Mouse (Mus musculus): ENCODE measurements at regions not wholly inside any gene's neighbourhood (a gene's known extent, or its start where the extent isn't known, plus 50 kb on each side); places are given as distances from the start of the nearest gene placed in this dataset.

DNA sequence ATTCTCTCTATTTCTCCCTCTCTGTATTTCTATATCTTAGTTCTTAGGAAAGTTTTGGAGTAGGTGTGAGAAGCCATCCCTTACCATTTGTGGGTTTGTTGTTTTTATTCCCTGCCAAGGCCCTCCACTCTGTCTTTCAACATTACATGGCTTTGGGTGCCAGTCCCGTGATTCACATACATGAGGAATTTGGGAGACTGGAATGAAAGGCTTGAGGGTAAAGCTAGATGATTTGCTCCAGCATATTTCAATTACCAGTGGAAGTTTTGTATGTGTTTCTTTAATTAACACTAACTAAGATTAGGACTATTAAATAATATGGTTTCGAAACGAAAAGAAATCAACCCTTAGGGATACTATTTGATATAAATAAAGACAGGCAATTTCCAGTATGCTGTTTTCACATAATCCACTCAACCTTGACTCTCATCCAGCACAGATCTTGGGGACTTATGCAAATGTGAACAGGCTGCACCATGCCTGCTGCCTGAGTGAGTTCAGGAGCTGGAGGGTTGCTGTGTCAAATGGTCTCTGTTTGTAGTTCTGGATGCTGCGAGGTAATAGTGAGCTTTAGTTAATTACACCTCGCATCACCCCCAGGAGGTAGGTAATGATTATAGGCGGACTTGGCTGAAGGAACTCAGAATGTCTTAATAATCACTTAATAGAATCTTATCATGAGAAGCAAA lies 62.6 kb upstream of the Ssx2ip start:
- Histone ChIP-seq H3K4me1 (ENCODE audit: control insufficient read depth in 1 of 2, insufficient read depth in 2 of 2) (peaks cover 0 to 6% of the 10 kb centered on the region in 2 experiments; a peak in 3 of 4 replicates), H3K4me3 (replicated peaks in 1 of 3; ENCODE audit: low read depth in 2 of 3, low read length in 2 of 3, poor library complexity in 1 of 3) (no peak overlapping the region), H3K9ac (ENCODE audit: insufficient read depth, low read depth) (no peak overlapping the region), H3K27me3 (replicated peaks) (peaks cover 6% of the 10 kb centered on the region), H3K4me2 (ENCODE audit: insufficient read depth, low read depth, poor library complexity, severe bottlenecking) (no peak overlapping the region), H3K9me3 (replicated peaks; ENCODE audit: low read length) (peaks cover 3% of the 10 kb centered on the region), H3K27ac (ENCODE audit: insufficient read depth, low read depth) (no peak overlapping the region), H3K79me2 (replicated peaks; ENCODE audit: control insufficient read depth, extremely low read depth, insufficient read depth, poor library complexity, severe bottlenecking) (no peaks in the 10 kb centered on the region), H3K36me3 (replicated peaks in 1 of 2; ENCODE audit: control insufficient read depth in 1 of 2, insufficient read depth in 1 of 2, low read length in 1 of 2) (no peaks in the 10 kb centered on the region)
- in situ Hi-C loops (cut with MboI; ENCODE audit: low pct_ligation_motif_present, low pct_unique_long_range_greater_than_20kb, low sequenced_read_pairs), result loop anchor here (10.0 kb wide), 3 partner anchors 153 to 603 kb away; partner anchors contain the start of genes Gng5 and Spata1
- DNase-seq (ENCODE audit: extremely low read depth), result no peak
- dilution Hi-C loops (cut with MboI; ENCODE audit: extremely low pct_ligation_motif_present, extremely low pct_unique_long_range_greater_than_20kb, low sequenced_read_pairs), result no loop called here
- TF ChIP-seq ZKSCAN1 (IDR thresholded peaks at IDR 0.05; ENCODE audit: borderline replicate concordance, low read depth, low read length) (no peak), MEF2A (IDR thresholded peaks at IDR 0.05; ENCODE audit: borderline replicate concordance, low read depth, low read length) (no peak), JUND (conservative IDR thresholded peaks at IDR 0.05; ENCODE audit: low read depth, low read length) (no peak), SMC3 (IDR thresholded peaks at IDR 0.05; ENCODE audit: low read depth, low read length) (no peak), SIN3A (IDR thresholded peaks at IDR 0.05; ENCODE audit: low read length) (no peak), CTCF (conservative IDR thresholded peaks at IDR 0.05 in 1 of 2, IDR thresholded peaks at IDR 0.05 in 1 of 2; ENCODE audit: low read depth in 2 of 2, low read length in 2 of 2) (no peak), ZNF384 (IDR thresholded peaks at IDR 0.05; ENCODE audit: low read depth, low read length) (no peak), GABPA (IDR thresholded peaks at IDR 0.05; ENCODE audit: insufficient replicate concordance, low read depth, low read length) (no peak), ZC3H11A (IDR thresholded peaks at IDR 0.05; ENCODE audit: low read depth, low read length) (no peak), CHD2 (IDR thresholded peaks at IDR 0.05; ENCODE audit: low read length) (no peak), MAZ (IDR thresholded peaks at IDR 0.05; ENCODE audit: low read depth, low read length) (no peak), KAT2A (IDR thresholded peaks at IDR 0.05; ENCODE audit: insufficient replicate concordance, low read length) (no peak), USF1 (IDR thresholded peaks at IDR 0.05; ENCODE audit: low read depth, low read length) (no peak), RAD21 (IDR thresholded peaks at IDR 0.05; ENCODE audit: low read depth, low read length) (no peak), BHLHE40 (IDR thresholded peaks at IDR 0.05; ENCODE audit: low read depth, low read length) (no peak), ZMIZ1 (IDR thresholded peaks at IDR 0.05; ENCODE audit: low read depth, low read length) (no peak), RCOR1 (conservative IDR thresholded peaks at IDR 0.05; ENCODE audit: low read depth, low read length) (no peak), EP300 (IDR thresholded peaks at IDR 0.05; ENCODE audit: low read length) (no peak), NELFE (IDR thresholded peaks at IDR 0.05; ENCODE audit: low read depth, low read length) (no peak), UBTF (IDR thresholded peaks at IDR 0.05; ENCODE audit: low read depth, low read length) (no peak)

DNA sequence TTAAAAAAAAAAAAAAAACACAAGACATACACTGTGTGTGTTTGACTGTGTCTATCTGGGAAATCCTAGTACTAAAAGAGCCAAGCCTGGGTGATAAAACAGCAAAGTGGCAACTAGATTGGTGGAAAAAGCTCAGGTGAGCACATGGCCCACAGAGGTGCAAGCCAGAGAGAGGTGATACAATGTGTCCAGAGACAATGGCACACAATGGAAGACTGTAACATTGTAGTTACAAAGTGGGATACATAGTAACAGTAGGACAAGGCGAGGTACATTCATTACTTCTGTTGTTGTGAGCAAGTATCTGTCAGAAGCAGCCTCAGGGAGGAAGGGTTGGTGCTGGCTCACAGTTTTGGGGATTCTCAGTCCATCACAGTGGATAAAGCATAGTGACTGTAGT lies 61.7 kb upstream of the Ssx2ip start:
- TF ChIP-seq ZKSCAN1 (IDR thresholded peaks at IDR 0.05; ENCODE audit: borderline replicate concordance, low read depth, low read length) (no peak), ETS1 (conservative IDR thresholded peaks at IDR 0.05; ENCODE audit: low read depth, low read length) (no peak), MXI1 (IDR thresholded peaks at IDR 0.05; ENCODE audit: low read depth, low read length) (no peak), MEF2A (IDR thresholded peaks at IDR 0.05; ENCODE audit: borderline replicate concordance, low read depth, low read length) (no peak), TBP (conservative IDR thresholded peaks at IDR 0.05; ENCODE audit: low read depth, low read length) (no peak)
- dilution Hi-C loops (cut with MboI; ENCODE audit: extremely low pct_ligation_motif_present, extremely low pct_unique_long_range_greater_than_20kb, low sequenced_read_pairs), result no loop called here

More for the DNA sequence above, 61.7 kb upstream of the Ssx2ip start:
- no peak for DNase-seq (ENCODE audit: extremely low read depth)
- Histone ChIP-seq H3K4me3 (replicated peaks in 1 of 3; ENCODE audit: low read depth in 2 of 3, low read length in 2 of 3, poor library complexity in 1 of 3) (no peak overlapping the region), H3K79me2 (replicated peaks; ENCODE audit: control insufficient read depth, extremely low read depth, insufficient read depth, poor library complexity, severe bottlenecking) (no peaks in the 10 kb centered on the region), H3K4me1 (ENCODE audit: control insufficient read depth in 1 of 2, insufficient read depth in 2 of 2) (peaks cover 0 to 6% of the 10 kb centered on the region in 2 experiments; a peak in 3 of 4 replicates), H3K36me3 (replicated peaks in 1 of 2; ENCODE audit: control insufficient read depth in 1 of 2, insufficient read depth in 1 of 2, low read length in 1 of 2) (no peaks in the 10 kb centered on the region), H3K27ac (ENCODE audit: insufficient read depth, low read depth) (no peak overlapping the region), H3K27me3 (replicated peaks) (peaks cover 8% of the 10 kb centered on the region), H3K9ac (ENCODE audit: insufficient read depth, low read depth) (no peak overlapping the region), H3K9me3 (replicated peaks; ENCODE audit: low read length) (peaks cover 3% of the 10 kb centered on the region), H3K4me2 (ENCODE audit: insufficient read depth, low read depth, poor library complexity, severe bottlenecking) (no peak overlapping the region)
- in situ Hi-C loops (cut with MboI; ENCODE audit: low pct_ligation_motif_present, low pct_unique_long_range_greater_than_20kb, low sequenced_read_pairs), result loop anchor here (10.0 kb wide), 3 partner anchors 152 to 602 kb away; partner anchors contain the start of genes Gng5 and Spata1
